Mouse (Mus musculus): Measurements from ENCODE around the gene Pidd1. TPM values are rescaled to one million over a fixed set of nuclear protein-coding genes. Genes with fewer than 3 reads are reported as not detected.

Pidd1 gene
- polyA plus RNA-seq, 1 experiment from 2014 or later = 3.9 TPM

DNA sequence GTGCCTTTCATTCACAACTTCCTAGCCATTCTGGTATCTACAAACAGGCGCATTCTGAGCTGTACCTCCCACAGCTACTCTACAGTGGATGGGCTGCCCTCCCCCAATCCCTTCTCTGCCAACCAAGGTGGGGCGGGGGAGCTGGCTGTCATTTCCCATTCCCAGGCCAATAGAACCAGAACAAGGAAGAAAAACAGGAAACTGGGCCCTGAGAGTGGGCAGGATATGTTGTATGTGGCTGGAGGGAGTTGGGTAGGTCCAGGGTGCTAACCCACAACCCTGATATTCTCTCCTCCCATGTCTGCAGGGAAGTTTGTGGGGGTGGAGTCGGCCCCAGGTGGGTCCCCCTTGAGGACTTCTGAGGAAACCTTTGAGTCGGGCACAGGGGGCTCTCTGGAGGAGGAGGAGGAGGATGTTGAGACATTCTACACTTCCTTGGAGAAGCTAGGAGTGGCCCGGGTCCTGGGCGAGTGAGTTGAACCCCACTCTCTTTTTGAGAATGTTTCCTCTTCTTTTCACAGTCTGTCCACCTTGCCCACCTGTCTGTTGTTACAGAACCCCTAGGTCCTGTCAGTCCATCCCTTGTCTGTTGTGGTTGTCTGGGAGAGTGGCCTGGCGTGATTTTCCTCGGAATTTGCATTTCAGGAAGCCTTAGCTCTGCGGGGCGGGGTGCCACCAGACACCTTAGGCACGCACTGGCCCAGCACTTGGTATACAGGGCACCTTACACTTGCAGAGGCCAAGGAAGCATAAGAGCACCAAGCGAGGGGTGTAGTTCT lies 20.2 kb upstream of the Pidd1 start:
- peaks cover 75% of the 10 kb centered on the region for H3K27me3 ChIP-seq
- no peaks in the 10 kb centered on the region for H3K9me3 ChIP-seq
- 22% methylated on average over 12 of the region's 12 CpGs for WGBS
- H3K4me2 ChIP-seq = peak overlapping the region; percentile 40
- 0 out of 2 replicates have a peak overlapping the region, but pooled peaks have one; percentile 10 for H3K4me3 ChIP-seq
- H3K9ac ChIP-seq = no peak overlapping the region
- no peak for ATAC-seq (ENCODE audit: low FRiP score, low read depth)
- H3K27ac ChIP-seq (replicated peaks) = no peak overlapping the region
- H3K36me3 ChIP-seq = peaks cover 6% of the 10 kb centered on the region; the same call in 1 of the 2 replicates
- peaks cover 41% of the 10 kb centered on the region for H3K4me1 ChIP-seq (replicated peaks)

- Histone ChIP-seq H3K4me3 (peak overlapping the region; percentile 38; the same call in 1 of the 2 replicates), H3K4me1 (replicated peaks) (peaks cover 27% of the 10 kb centered on the region), H3K36me3 (peaks cover 9% of the 10 kb centered on the region; the same call in 1 of the 2 replicates), H3K9me3 (no peaks in the 10 kb centered on the region), H3K4me2 (peak overlapping the region; percentile 74), H3K27me3 (peaks cover 75% of the 10 kb centered on the region), H3K9ac (no peak overlapping the region), H3K27ac (replicated peaks) (no peak overlapping the region)
- ATAC-seq (ENCODE audit: low FRiP score, low read depth) = no peak
- 24% methylated on average over 5 of the region's 5 CpGs for WGBS
Measured at GRCm38 (mm10) chr7:141462333-141462821, 18.6 kb upstream of the Pidd1 start.

DNA sequence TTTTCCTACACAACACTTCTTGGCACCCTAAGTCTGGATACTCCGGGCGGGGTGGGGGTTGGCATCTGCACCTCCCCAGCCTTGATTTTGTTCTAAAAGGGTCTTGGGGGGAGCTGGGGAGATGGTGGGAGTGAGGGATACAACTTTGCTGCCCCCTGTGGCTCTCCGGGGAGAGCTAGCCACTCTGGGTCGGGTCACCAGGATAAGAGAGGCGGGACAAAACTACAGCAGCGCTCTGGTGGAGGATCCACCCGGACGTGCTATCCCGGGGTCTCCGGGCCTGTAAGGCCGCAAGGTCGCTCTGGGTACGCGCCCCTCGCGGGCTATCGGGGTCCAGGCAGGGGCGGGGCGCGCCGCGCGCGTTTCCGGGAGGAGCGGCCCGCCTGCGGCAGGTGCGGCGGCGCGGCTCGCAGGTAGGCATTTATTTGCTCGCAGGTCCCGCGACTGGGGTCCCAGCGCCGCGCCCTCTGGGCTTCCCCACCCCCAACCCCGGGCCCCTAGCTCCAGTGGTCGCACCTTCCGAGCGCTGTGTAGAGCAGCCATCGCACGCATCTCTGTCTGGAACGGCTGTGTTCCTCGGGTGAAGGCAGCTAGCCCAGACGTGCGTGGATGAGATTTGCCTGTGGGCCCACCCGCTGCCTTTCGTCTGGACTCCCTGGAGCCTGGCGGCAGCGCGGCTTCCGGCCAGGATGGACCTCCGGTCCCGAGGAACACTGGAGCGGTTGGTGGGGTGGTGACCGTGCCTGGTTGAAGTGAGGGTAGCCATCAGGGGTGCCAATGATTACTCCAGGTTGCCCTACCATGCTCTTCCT lies 17.9 kb upstream of the Pidd1 start:
- peaks cover 9% of the 10 kb centered on the region; the same call in 1 of the 2 replicates for H3K36me3 ChIP-seq
- H3K9me3 ChIP-seq = no peaks in the 10 kb centered on the region
- 3% methylated on average over 59 of the region's 59 CpGs for WGBS
- H3K27me3 ChIP-seq = peaks cover 74% of the 10 kb centered on the region
- H3K27ac ChIP-seq (replicated peaks) = no peak overlapping the region
- H3K9ac ChIP-seq = peak overlapping the region; percentile 42
- ATAC-seq (ENCODE audit: low FRiP score, low read depth) = no peak
- peak overlapping the region; percentile 74 for H3K4me2 ChIP-seq
- peak overlapping the region; percentile 38 for H3K4me3 ChIP-seq
- peaks cover 20% of the 10 kb centered on the region for H3K4me1 ChIP-seq (replicated peaks)

GRCm38 (mm10) chr7:141460391-141461113 lies 16.7 kb upstream of the Pidd1 start, which contains the start of gene Cracr2b:
Cracr2b (plus strand) TSS chr7:141461094.
- Histone ChIP-seq H3K27ac (replicated peaks) (no peak within 1 kb of the TSS), H3K4me1 (replicated peaks) (peaks cover 31% of the 10 kb centered on the region), H3K4me3 (peak within 1 kb of the TSS; percentile 38), H3K36me3 (peaks cover 9% of the 10 kb centered on the region; the same call in 1 of the 2 replicates), H3K9me3 (no peaks in the 10 kb centered on the region), H3K4me2 (peak within 1 kb of the TSS; percentile 74), H3K9ac (peak within 1 kb of the TSS; percentile 42), H3K27me3 (peaks cover 64% of the 10 kb centered on the region)
- WGBS = 71% methylated on average over 15 of the region's 15 CpGs
- no peak for ATAC-seq (ENCODE audit: low FRiP score, low read depth)

DNA sequence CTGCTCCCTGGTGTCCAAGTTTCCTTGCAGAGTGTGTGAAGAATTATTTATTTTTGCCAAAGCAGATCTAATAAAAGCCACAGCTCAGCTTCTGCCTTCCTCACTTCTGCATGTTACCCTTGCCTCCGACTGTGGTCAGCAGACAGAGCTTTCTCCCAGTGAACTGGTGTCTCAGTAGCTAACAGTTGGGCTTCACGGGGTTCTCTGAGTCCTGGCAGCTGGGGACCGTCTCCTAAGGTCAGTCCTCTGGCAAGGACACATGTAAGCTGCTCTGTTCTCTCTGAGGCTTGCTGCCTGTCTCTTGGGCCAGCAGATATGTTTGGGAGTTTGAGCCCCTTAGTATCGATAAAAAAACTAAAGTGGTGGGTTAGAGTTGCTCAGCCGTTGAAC lies 16.2 kb upstream of the Pidd1 start:
- WGBS = 77% methylated on average over 5 of the region's 5 CpGs
- Histone ChIP-seq H3K4me1 (replicated peaks) (peaks cover 33% of the 10 kb centered on the region), H3K4me3 (no peak overlapping the region), H3K27ac (replicated peaks) (no peak overlapping the region), H3K4me2 (no peak overlapping the region), H3K9ac (no peak overlapping the region), H3K27me3 (peaks cover 58% of the 10 kb centered on the region), H3K36me3 (peaks cover 9% of the 10 kb centered on the region; the same call in 1 of the 2 replicates), H3K9me3 (no peaks in the 10 kb centered on the region)
- ATAC-seq (ENCODE audit: low FRiP score, low read depth) = no peak

GRCm38 (mm10) chr7:141459301-141459711 lies 15.5 kb upstream of the Pidd1 start:
- Histone ChIP-seq H3K36me3 (peaks cover 9% of the 10 kb centered on the region; the same call in 1 of the 2 replicates), H3K27ac (replicated peaks) (no peak overlapping the region), H3K4me3 (no peak overlapping the region), H3K9ac (no peak overlapping the region), H3K9me3 (no peaks in the 10 kb centered on the region), H3K4me1 (replicated peaks) (peaks cover 32% of the 10 kb centered on the region), H3K27me3 (peaks cover 51% of the 10 kb centered on the region), H3K4me2 (no peak overlapping the region)
- no peak for ATAC-seq (ENCODE audit: low FRiP score, low read depth)
- WGBS = 92% methylated on average over 17 of the region's 17 CpGs

- Histone ChIP-seq H3K4me2 (no peak overlapping the region), H3K27ac (replicated peaks) (no peak overlapping the region), H3K4me3 (no peak overlapping the region), H3K9me3 (no peaks in the 10 kb centered on the region), H3K9ac (no peak overlapping the region), H3K36me3 (peaks cover 9% of the 10 kb centered on the region; the same call in 1 of the 2 replicates), H3K4me1 (replicated peaks) (peaks cover 32% of the 10 kb centered on the region), H3K27me3 (peaks cover 45% of the 10 kb centered on the region)
- 90% methylated on average over 11 of the region's 11 CpGs for WGBS
- ATAC-seq (ENCODE audit: low FRiP score, low read depth) = no peak
Measured at GRCm38 (mm10) chr7:141458661-141459060, 14.8 kb upstream of the Pidd1 start.

- no peak overlapping the region for H3K27ac ChIP-seq (replicated peaks)
- WGBS = 78% methylated on average over 15 of the region's 15 CpGs
- peaks cover 32% of the 10 kb centered on the region for H3K4me1 ChIP-seq (replicated peaks)
- no peak overlapping the region for H3K4me3 ChIP-seq
- no peaks in the 10 kb centered on the region for H3K9me3 ChIP-seq
- H3K9ac ChIP-seq = no peak overlapping the region
- H3K4me2 ChIP-seq = no peak overlapping the region
- ATAC-seq (ENCODE audit: low FRiP score, low read depth) = no peak
- H3K27me3 ChIP-seq = peaks cover 39% of the 10 kb centered on the region
- H3K36me3 ChIP-seq = peaks cover 9% of the 10 kb centered on the region; the same call in 1 of the 2 replicates
Measured at GRCm38 (mm10) chr7:141457986-141458660, 14.3 kb upstream of the Pidd1 start.

GRCm38 (mm10) chr7:141457236-141457635 lies 13.4 kb upstream of the Pidd1 start:
- Histone ChIP-seq H3K27me3 (peaks cover 31% of the 10 kb centered on the region), H3K9ac (no peak overlapping the region), H3K4me3 (no peak overlapping the region), H3K9me3 (no peaks in the 10 kb centered on the region), H3K36me3 (peaks cover 10% of the 10 kb centered on the region; the same call in 1 of the 2 replicates), H3K4me1 (replicated peaks) (peaks cover 30% of the 10 kb centered on the region), H3K27ac (replicated peaks) (no peak overlapping the region), H3K4me2 (no peak overlapping the region)
- WGBS = 94% methylated on average over 14 of the region's 14 CpGs
- ATAC-seq (ENCODE audit: low FRiP score, low read depth) = no peak

GRCm38 (mm10) chr7:141456739-141457138 lies 12.9 kb upstream of the Pidd1 start:
- Histone ChIP-seq H3K4me2 (peak overlapping the region; percentile 89; the same call in 1 of the 2 replicates), H3K9ac (no peak overlapping the region), H3K27me3 (peaks cover 26% of the 10 kb centered on the region), H3K4me3 (no peak overlapping the region), H3K27ac (replicated peaks) (no peak overlapping the region), H3K36me3 (peaks cover 15% of the 10 kb centered on the region), H3K9me3 (no peaks in the 10 kb centered on the region), H3K4me1 (replicated peaks) (peaks cover 25% of the 10 kb centered on the region)
- no peak for ATAC-seq (ENCODE audit: low FRiP score, low read depth)
- WGBS = 97% methylated on average over 6 of the region's 6 CpGs

Data from hindbrain, embryonic 15.5 days (tissue).